Mouse (Mus musculus): ENCODE measurements around the gene Gpc1. TPM values are rescaled to one million over a fixed set of nuclear protein-coding genes. Genes with fewer than 3 reads are reported as not detected.

The Gpc1 gene
- polyA plus RNA-seq, 1 experiment from 2014 or later = 82.4 TPM

DNA sequence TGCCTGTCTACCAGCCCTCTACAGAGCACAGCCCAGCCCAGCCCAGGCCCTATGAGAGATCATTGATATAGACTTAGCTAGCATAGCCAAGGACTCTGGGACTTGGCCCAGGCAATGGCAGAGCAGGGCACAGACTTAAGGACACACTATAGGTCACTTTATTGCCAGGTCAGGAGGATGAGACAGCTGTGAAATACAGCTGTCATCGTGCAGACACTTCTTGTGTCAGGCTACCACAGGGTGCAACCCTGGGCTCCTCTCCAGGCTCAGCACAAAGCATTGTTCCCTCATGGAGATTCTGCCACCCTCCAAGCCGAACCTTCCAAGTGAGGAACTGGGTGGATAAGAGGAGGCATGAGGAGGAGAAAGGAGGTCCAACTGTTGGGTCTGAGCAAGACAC lies 38.5 kb downstream of the Gpc1 start:
- no peaks in the 10 kb centered on the region for H3K36me3 ChIP-seq
- H3K4me1 ChIP-seq = peaks cover 8% of the 10 kb centered on the region
- H3K9me3 ChIP-seq = no peaks in the 10 kb centered on the region
- no peak overlapping the region for H3K27ac ChIP-seq (replicated peaks)
- no peak overlapping the region for H3K4me2 ChIP-seq (replicated peaks)
- 83% methylated on average over 2 of the region's 2 CpGs for WGBS
- no peak for ATAC-seq (ENCODE audit: low FRiP score, low read depth)
- H3K4me3 ChIP-seq = no peak overlapping the region
- no peaks in the 10 kb centered on the region for H3K27me3 ChIP-seq
- H3K9ac ChIP-seq (replicated peaks) = no peak overlapping the region

DNA sequence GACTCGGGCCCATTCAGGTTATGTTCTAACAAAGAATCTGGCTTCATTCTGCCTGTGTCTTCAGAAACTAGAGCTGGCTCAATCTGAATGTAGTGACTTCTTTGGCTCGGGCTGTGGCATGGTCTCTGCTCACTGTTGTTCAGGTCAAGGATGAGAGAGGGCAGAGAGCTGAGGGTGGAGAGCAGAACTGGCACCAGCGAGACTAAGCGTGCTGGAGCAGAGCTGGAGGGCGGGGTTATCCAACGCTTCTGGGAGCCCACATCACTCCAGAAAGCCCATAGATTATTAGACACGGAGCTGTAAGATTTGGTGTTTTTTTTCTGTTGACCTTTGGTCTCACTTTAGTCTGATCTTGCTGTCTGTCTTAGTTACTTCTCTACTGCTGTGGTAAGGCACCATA lies 41.2 kb downstream of the Gpc1 start:
- ATAC-seq (ENCODE audit: low FRiP score, low read depth) = no peak

GRCm38 (mm10) chr1:92874011-92874410 lies 42.6 kb downstream of the Gpc1 start:
- no peak overlapping the region for H3K27ac ChIP-seq (replicated peaks)
- ATAC-seq (ENCODE audit: low FRiP score, low read depth) = no peak
- WGBS = 53% methylated on average over 3 of the region's 3 CpGs

More for the DNA sequence above, 41.2 kb downstream of the Gpc1 start:
- Histone ChIP-seq H3K4me1 (no peaks in the 10 kb centered on the region), H3K4me3 (no peak overlapping the region), H3K4me2 (replicated peaks) (no peak overlapping the region), H3K9me3 (no peaks in the 10 kb centered on the region), H3K36me3 (no peaks in the 10 kb centered on the region), H3K9ac (replicated peaks) (no peak overlapping the region), H3K27ac (replicated peaks) (no peak overlapping the region), H3K27me3 (no peaks in the 10 kb centered on the region)
- WGBS = 85% methylated on average over 7 of the region's 7 CpGs

DNA sequence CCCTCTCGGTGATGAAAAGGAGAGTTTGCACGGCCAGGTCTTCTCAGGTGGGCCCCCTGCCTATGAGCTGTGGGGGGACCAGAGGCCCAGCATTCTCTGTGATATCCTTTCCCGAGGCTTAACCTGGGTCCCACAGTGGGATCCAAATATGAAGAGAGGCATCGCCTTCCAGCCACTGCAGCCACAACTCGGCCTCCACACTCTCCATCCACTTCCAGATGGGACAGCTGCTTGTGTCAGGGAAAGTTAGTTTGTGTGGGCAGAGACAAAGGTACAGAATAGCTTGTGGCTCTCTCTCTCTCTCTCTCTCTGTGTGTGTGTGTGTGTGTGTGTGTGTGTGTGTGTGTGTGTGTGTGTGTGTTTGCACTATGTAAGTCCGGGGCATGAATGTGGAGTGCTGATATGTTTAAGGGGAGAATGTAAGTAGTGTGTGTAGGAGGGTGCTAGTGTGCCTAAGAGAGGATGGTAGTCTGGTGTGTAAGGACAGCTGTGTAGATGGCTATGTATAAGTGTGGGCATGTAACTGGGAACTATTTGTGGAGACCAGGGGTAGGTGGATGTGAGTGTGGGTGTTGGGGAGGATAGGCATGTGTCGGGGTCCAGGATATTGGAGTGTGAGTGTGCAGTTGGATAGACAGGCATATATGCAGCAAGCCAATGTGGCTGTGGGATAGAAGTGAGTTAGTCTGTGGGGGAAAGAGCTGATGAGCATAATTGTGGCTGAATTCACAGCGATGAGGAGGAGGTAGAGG lies 44.1 kb downstream of the Gpc1 start:
- no peaks in the 10 kb centered on the region for H3K9me3 ChIP-seq
- H3K4me2 ChIP-seq (replicated peaks) = no peak overlapping the region
- no peak overlapping the region for H3K9ac ChIP-seq (replicated peaks)
- 90% methylated on average over 8 of the region's 8 CpGs for WGBS
- no peaks in the 10 kb centered on the region for H3K27me3 ChIP-seq
- no peak overlapping the region for H3K4me3 ChIP-seq
- H3K4me1 ChIP-seq = no peaks in the 10 kb centered on the region
- ATAC-seq (ENCODE audit: low FRiP score, low read depth) = no peak
- no peak overlapping the region for H3K27ac ChIP-seq (replicated peaks)
- no peaks in the 10 kb centered on the region for H3K36me3 ChIP-seq

More at GRCm38 (mm10) chr1:92874011-92874410, 42.6 kb downstream of the Gpc1 start:
- Histone ChIP-seq H3K9me3 (no peaks in the 10 kb centered on the region), H3K9ac (replicated peaks) (no peak overlapping the region), H3K27me3 (no peaks in the 10 kb centered on the region), H3K4me1 (no peaks in the 10 kb centered on the region), H3K36me3 (no peaks in the 10 kb centered on the region), H3K4me2 (replicated peaks) (no peak overlapping the region), H3K4me3 (no peak overlapping the region)

DNA sequence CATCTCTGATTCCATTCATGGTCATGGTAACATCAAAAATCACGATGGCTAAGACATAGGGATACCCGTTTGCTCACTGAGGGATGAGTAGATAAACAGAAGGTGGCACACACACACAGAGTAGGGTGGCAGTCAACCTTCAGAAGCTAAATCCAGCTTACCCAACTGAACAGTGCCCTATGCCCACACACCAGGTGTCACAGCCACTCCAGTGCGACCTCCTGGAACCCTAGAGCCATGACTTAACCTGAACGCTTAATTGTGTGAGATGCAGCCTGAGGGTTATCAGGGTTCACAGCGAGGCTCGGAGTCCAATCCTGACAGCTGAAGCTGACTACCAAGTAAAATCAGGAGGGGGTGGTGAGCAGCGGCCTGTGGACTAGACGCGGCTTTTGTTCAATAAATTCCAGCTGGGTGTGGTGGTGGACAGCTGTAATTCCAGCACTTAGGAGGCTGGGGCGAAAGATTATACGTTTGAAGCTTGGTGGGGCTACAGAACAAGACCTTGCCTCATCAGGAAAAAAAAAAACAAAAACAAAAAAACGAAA lies 46.1 kb downstream of the Gpc1 start:
- no peaks in the 10 kb centered on the region for H3K4me1 ChIP-seq
- H3K27ac ChIP-seq (replicated peaks) = no peak overlapping the region
- 74% methylated on average over 12 of the region's 12 CpGs for WGBS
- no peaks in the 10 kb centered on the region for H3K27me3 ChIP-seq
- no peaks in the 10 kb centered on the region for H3K9me3 ChIP-seq
- no peak for ATAC-seq (ENCODE audit: low FRiP score, low read depth)
- no peak overlapping the region for H3K4me2 ChIP-seq (replicated peaks)
- no peaks in the 10 kb centered on the region for H3K36me3 ChIP-seq
- H3K4me3 ChIP-seq = no peak overlapping the region
- H3K9ac ChIP-seq (replicated peaks) = no peak overlapping the region

DNA sequence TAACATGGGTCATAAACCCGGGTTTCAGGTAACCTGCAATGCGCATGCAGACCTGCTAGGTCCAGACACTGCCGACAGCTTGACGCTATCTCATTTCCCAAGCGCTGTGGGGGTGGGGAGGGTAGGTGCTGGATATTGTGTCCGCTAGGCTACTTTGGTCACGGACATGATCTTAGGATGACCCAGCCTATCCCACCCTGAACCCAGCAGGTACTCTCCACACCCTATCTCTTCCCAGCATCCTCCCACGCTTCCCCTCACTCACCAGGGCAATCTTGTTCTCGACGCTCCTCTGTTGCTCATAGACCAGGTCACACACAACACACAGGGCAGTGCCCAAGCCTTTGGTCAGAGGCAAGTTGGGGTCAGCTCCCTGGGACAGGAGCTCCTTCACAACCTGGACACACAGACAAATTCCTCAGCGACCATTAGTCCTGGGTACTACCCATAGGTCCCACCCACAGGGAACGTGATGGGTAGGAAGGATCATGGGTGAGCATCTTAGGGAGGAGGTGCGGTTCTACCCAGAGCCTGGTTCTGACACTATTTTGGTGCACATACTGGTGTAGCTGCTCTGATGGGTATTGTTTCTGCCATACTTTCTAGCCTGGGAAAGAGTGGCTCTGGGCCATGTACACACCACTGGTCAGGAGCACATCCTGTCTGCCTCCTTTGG lies 46.8 kb downstream of the Gpc1 start:
- H3K4me1 ChIP-seq = no peaks in the 10 kb centered on the region
- H3K9me3 ChIP-seq = no peaks in the 10 kb centered on the region
- ATAC-seq (ENCODE audit: low FRiP score, low read depth) = no peak
- no peaks in the 10 kb centered on the region for H3K27me3 ChIP-seq
- H3K9ac ChIP-seq (replicated peaks) = no peak overlapping the region
- H3K4me3 ChIP-seq = no peak overlapping the region
- H3K4me2 ChIP-seq (replicated peaks) = no peak overlapping the region
- H3K36me3 ChIP-seq = no peaks in the 10 kb centered on the region
- 84% methylated on average over 13 of the region's 13 CpGs for WGBS
- H3K27ac ChIP-seq (replicated peaks) = no peak overlapping the region

DNA sequence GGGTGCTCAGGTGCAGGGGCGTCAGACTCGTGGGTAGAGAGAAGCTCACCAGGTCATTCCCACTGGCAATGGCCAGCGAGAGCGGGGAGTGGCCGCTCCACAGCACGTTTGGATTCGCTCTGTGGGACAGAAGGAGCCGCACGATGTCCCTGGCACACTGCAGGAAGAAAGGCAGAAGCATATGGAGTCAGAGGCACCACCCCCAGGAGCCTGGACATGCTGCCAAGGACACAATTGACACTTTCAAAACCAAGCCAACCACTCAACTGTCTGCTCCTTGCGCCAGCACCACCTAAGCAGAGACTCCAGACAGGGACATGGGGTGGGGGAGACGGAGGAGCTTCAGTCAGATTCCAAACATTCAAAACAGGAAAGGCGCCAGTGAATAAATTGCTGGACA lies 47.8 kb downstream of the Gpc1 start:
- 90% methylated on average over 12 of the region's 12 CpGs for WGBS
- no peaks in the 10 kb centered on the region for H3K36me3 ChIP-seq
- no peaks in the 10 kb centered on the region for H3K27me3 ChIP-seq
- no peak overlapping the region for H3K27ac ChIP-seq (replicated peaks)
- H3K4me1 ChIP-seq = no peaks in the 10 kb centered on the region
- H3K9ac ChIP-seq (replicated peaks) = no peak overlapping the region
- no peak overlapping the region for H3K4me2 ChIP-seq (replicated peaks)
- H3K4me3 ChIP-seq = no peak overlapping the region
- no peaks in the 10 kb centered on the region for H3K9me3 ChIP-seq
- no peak for ATAC-seq (ENCODE audit: low FRiP score, low read depth)

DNA sequence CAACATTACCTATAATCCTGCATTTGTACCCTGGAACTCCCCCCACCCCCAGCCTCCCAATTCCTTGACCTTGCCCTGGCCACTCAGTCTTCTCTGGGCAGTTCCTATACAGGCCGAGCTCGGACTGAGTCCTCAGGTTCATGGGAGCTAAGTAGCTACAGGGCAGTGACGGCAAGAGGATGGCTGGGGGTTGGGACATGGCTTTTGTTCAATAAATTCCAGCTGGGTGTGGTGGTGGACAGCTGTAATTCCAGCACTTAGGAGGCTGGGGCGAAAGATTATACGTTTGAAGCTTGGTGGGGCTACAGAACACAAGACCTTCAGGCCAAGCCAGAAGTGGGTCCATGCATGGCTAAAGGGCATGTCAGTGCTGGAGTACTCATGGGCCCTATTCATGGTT lies 48.7 kb downstream of the Gpc1 start:
- Histone ChIP-seq H3K4me2 (replicated peaks) (no peak overlapping the region), H3K27me3 (no peaks in the 10 kb centered on the region), H3K36me3 (no peaks in the 10 kb centered on the region), H3K4me1 (no peaks in the 10 kb centered on the region), H3K4me3 (no peak overlapping the region), H3K27ac (replicated peaks) (no peak overlapping the region), H3K9ac (replicated peaks) (no peak overlapping the region), H3K9me3 (no peaks in the 10 kb centered on the region)
- no peak for ATAC-seq (ENCODE audit: low FRiP score, low read depth)
- 80% methylated on average over 5 of the region's 5 CpGs for WGBS

DNA sequence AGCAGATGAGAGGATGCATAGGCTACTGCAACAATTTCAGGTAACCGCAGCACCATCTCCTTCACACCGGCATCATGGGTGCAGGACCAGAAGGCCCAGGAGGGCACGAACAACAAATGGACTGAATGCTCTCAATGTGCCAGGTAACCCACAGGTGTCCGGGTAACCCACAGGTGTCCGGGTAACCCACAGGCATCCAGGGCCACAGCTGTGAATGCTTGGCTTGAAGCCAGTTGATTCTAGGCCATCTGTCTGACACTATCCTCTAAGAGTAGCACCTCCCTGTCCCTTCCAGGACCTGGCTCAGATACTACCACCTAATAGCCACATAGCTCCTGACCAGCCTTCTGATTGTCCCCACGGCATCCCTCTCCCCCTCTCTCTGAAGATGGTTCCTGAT lies 50.5 kb downstream of the Gpc1 start:
- H3K4me1 ChIP-seq = no peaks in the 10 kb centered on the region
- ATAC-seq (ENCODE audit: low FRiP score, low read depth) = no peak
- no peak overlapping the region for H3K9ac ChIP-seq (replicated peaks)
- H3K4me3 ChIP-seq = no peak overlapping the region
- H3K27me3 ChIP-seq = no peaks in the 10 kb centered on the region
- no peaks in the 10 kb centered on the region for H3K36me3 ChIP-seq
- H3K4me2 ChIP-seq (replicated peaks) = no peak overlapping the region
- H3K27ac ChIP-seq (replicated peaks) = no peak overlapping the region
- H3K9me3 ChIP-seq = no peaks in the 10 kb centered on the region
- WGBS = 93% methylated on average over 6 of the region's 6 CpGs

DNA sequence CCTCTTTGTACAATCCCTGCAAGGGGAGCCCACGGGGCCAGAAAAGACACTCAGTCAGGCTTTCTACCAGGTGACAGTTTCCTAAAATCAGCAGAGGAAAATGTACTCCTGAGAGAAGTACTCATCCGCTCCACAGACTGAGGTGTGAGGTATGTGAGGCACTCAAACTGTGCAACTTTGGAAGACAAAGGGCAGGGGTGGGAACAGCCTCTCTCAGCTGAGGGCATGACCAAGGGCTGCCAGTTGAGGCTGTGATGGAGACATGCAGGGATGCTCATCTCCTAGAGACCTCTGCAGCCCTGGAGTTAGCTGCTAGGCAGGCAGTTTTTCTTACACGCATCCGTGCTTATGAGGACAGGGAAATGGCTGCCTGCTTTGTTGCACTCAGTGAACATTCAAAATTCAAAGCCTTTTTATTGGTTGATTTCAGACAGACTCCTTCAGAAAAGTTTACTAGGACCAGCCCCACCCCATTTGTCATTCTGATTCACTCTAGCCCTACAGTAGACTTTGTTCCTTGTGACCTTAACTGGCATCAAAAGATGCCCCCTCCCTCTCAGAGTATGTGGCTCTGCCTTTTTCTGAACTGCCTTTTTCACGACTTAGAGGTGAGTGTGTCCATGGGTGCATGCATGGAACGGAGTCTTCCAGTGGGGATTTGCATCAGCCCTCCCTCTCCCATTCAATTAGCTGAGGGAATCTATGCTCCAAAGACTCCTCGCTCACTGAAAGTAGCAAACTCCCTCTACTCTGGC lies 57.6 kb downstream of the Gpc1 start:
- WGBS = 72% methylated on average over 7 of the region's 7 CpGs

DNA sequence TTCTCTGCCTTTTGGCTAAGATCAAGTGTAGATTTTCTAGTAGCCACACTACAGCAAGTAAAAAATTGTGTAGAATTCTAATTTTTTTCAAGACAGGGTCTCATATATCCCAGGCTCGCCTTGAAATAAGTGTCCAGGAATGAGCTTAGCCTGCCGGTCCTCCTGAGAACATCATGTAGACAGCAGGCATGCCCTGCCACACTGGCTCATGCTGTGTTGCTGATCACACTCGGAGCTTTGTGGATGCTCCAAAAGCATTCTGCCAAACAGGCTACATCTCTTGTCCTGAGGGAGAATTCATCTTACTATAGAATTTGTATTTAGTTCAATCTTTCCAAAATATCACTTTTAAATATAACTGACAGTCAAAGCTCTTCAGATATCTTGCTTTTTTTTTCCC lies 61.3 kb downstream of the Gpc1 start:
- no peaks in the 10 kb centered on the region for H3K36me3 ChIP-seq
- no peak overlapping the region for H3K4me2 ChIP-seq (replicated peaks)
- H3K27me3 ChIP-seq = 0 out of 2 replicates have a peak, but pooled peaks cover 8% of the 10 kb centered on the region
- no peak overlapping the region for H3K27ac ChIP-seq (replicated peaks)
- H3K9me3 ChIP-seq = no peaks in the 10 kb centered on the region
- WGBS = 64% methylated on average over 3 of the region's 3 CpGs
- no peak overlapping the region for H3K9ac ChIP-seq (replicated peaks)
- H3K4me3 ChIP-seq = no peak overlapping the region
- no peak for ATAC-seq (ENCODE audit: low FRiP score, low read depth)
- H3K4me1 ChIP-seq = no peaks in the 10 kb centered on the region

More for the DNA sequence above, 57.6 kb downstream of the Gpc1 start:
- no peak overlapping the region for H3K27ac ChIP-seq (replicated peaks)
- no peak overlapping the region for H3K4me2 ChIP-seq (replicated peaks)
- no peaks in the 10 kb centered on the region for H3K9me3 ChIP-seq
- no peak overlapping the region for H3K4me3 ChIP-seq
- no peaks in the 10 kb centered on the region for H3K27me3 ChIP-seq
- no peak for ATAC-seq (ENCODE audit: low FRiP score, low read depth)
- no peaks in the 10 kb centered on the region for H3K4me1 ChIP-seq
- no peak overlapping the region for H3K9ac ChIP-seq (replicated peaks)
- no peaks in the 10 kb centered on the region for H3K36me3 ChIP-seq

DNA sequence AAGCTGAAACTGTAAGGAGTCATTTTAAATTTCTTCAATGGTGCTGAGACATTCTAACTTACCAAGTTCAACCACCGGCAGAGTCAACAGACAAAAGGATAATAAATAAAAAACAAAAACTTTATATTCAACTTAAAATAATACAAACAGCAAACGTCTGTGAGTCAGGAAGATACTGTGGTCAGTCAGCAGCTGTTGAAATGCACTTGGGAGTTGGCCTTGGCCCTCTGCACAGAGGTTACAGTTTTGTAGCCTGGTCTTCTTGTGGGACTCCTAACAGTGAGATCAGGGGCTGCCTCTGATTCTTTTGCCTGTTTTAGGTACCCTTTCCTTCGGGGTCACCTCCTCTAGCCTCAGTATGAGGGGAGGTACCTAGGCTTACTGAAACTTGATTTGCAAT lies 62.5 kb downstream of the Gpc1 start:
- no peaks in the 10 kb centered on the region for H3K9me3 ChIP-seq
- H3K27ac ChIP-seq (replicated peaks) = no peak overlapping the region
- WGBS = 73% methylated on average over 3 of the region's 3 CpGs
- no peaks in the 10 kb centered on the region for H3K4me1 ChIP-seq
- 0 out of 2 replicates have a peak, but pooled peaks cover 8% of the 10 kb centered on the region for H3K27me3 ChIP-seq
- ATAC-seq (ENCODE audit: low FRiP score, low read depth) = no peak
- H3K4me3 ChIP-seq = no peak overlapping the region
- no peak overlapping the region for H3K4me2 ChIP-seq (replicated peaks)
- H3K9ac ChIP-seq (replicated peaks) = no peak overlapping the region
- H3K36me3 ChIP-seq = no peaks in the 10 kb centered on the region
